Mouse (Mus musculus) cortical plate, adult 2 months (tissue): ENCODE data around the gene Cdk16. TPM values are rescaled to one million over a fixed set of nuclear protein-coding genes. Genes with fewer than 3 reads are reported as not detected.
"Not testable (repeated sequence)": the region's sequence is repeated elsewhere in the genome, so short reads cannot be mapped to it uniquely, and the experiment has no call there.

Experiments used
- H3K27ac ChIP-seq: fragments of 200-500 bp; 2 replicates; pipeline ENCODE4 v1.5.1; 2012; ENCODE audit warnings: low read length, control low read depth, inconsistent platforms; ENCODE audit not compliant: insufficient read depth
- H3K4me1 ChIP-seq: fragments of 200-500 bp; 2 replicates; pipeline ENCODE4 v1.6.1; 2011; ENCODE audit warnings: low read length; ENCODE audit not compliant: control insufficient read depth, insufficient read depth
- H3K4me3 ChIP-seq: fragments of 200-500 bp; 2 replicates; pipeline ENCODE4 v1.5.1; 2011; ENCODE audit warnings: mild to moderate bottlenecking, low read length, control low read depth; ENCODE audit not compliant: insufficient read depth
- CTCF ChIP-seq: fragments of 200-500 bp; IDR thresholded peaks from 2 replicates; pipeline ENCODE4 v1.5.1; 2011; ENCODE audit warnings: mild to moderate bottlenecking, control low read depth, low read length; ENCODE audit not compliant: insufficient read depth; ENCODE audit errors: extremely low read depth
- POLR2A ChIP-seq: fragments of 200-500 bp; IDR thresholded peaks from 2 replicates; pipeline ENCODE4 v1.6.1; 2011; ENCODE audit warnings: mild to moderate bottlenecking, low read length, control low read depth; ENCODE audit not compliant: insufficient read depth; ENCODE audit errors: extremely low read depth
- polyA plus RNA-seq: library from polyadenylated mRNA; depleted of rRNA; stranded (reverse); fragments of >200 nt; gene quantifications from 2 replicates; pipeline ENCODE4 v1.2.3, GENCODE M21; 2012; rRNA removed

The Cdk16 gene
- polyA plus RNA-seq, 1 experiment, result 477 TPM

DNA sequence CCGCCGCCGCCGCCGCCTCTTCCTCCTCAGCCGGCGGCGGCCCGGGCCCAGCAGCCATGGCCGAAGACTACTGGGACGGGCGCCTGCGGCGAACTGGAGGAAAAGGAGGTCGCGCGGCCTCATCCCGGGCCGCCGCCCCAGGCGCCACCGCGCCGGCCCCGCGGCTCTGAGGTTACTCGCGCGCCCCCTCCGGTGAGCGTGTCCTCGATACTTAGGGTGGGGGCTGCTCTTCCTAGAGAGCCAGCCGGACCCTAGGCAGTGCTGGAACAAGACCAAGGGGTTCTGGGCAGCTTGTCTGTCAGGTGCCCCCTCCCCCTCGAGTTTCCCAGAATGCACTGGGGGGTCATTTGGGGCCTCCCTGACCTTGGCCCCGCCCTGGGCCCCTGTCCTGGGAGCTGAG, 861 bp downstream of the Cdk16 start:
- Histone ChIP-seq H3K27ac (peak overlapping the region; percentile 94), H3K4me3 (peak overlapping the region; percentile 72), H3K4me1 (no peaks in the 10 kb centered on the region; the same call in 1 of the 2 replicates)
- TF ChIP-seq POLR2A, result no peak
- no peak for TF ChIP-seq CTCF

DNA sequence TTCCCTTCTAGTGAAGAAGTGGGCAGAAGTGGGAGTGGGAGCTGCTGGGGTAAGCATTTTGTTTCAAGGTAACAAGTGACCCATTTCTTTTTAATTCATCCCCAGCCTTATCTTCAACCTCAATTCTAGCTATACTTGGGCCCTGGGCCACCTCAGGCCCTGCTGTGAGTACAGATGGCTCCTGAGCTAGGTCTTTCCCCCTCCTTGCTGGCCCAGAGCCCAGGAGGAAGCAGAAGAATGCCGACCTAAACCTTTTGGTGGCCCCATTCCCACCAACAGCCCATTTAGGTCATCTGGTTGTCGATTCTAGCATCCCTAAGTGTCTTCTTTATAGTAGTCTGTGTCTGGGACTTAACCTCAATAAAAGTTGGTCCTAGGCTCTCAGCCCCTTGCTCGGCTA, 3.8 kb downstream of the Cdk16 start:
- Histone ChIP-seq H3K4me3 (no peak overlapping the region), H3K27ac (no peak overlapping the region), H3K4me1 (no peaks in the 10 kb centered on the region; the same call in 1 of the 2 replicates)
- TF ChIP-seq POLR2A (no peak), CTCF (no peak)

DNA sequence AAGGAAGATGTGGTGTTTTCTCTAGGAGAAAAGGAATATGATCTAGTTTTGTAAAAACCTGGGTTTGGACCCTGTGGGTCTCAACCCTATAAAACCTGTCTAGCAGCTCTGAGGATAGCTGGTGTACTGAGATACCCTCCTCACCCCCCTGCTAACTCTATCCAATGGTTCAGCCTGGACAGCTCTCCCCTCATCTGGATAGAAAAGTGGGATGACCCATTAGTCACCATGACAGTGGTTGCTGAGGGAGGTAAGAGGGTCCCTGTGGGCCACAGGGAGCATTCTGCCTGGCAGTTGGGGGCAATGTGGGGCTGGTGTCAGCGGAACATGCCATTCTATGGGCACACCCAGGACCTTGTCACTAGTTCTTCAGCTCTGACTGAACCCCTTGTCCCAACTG, 4.9 kb downstream of the Cdk16 start:
- no peak for TF ChIP-seq POLR2A
- TF ChIP-seq CTCF, result no peak

DNA sequence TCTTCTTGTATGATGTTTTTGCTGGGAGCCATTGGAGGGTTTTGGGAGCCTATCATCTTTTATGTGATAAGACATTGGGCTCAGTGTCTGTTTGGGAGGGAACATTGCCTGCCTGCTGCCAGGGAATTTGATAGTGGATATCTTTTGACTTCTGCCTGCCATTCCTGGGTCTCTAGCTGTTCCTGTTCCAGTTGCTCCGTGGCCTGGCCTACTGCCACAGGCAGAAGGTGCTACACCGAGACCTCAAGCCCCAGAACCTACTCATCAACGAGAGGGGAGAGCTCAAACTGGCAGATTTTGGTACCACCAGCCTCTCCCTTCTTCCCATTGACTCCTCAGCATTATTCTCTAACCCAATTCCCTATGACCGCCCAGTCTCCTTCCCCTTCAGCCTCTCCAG, 8.1 kb downstream of the Cdk16 start:
- no peak for TF ChIP-seq CTCF
- no peak for TF ChIP-seq POLR2A

More for the DNA sequence above, 4.9 kb downstream of the Cdk16 start:
- Histone ChIP-seq H3K4me3 (no peak overlapping the region), H3K27ac (no peak overlapping the region), H3K4me1 (no peaks in the 10 kb centered on the region; the same call in 1 of the 2 replicates)

DNA sequence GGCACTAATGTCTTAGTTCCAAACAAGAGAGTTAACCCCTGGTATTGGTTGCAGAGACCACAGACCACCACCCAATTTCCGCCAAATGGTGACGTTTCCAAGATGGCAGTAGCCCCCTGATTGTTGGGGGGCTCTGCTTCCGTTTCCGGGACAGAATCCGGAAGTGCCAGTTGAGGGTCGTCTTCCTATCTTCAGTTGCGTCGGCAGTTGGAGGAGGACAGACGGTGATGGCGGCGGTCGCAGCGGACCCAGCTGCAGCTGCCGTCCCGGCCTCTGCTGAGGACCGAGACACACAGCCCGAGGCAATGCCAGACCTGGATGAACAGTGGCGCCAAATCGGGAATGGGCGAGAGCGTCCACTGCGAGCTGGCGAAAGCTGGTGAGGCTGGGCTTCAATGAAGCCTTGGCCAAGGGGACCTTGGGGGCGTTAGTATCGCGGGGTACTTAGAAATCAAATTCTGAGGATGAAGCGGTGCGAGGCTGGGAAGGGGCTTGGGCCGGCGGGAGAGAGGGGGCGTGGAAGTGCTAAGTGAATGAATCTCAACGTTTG, 16.1 kb downstream of the Cdk16 start, which contains the start of gene Usp11:
Gene Usp11 (plus strand): TSS at position 166 of the 550 bp plus-strand sequence.
- H3K4me3 ChIP-seq, result peak within 1 kb of the TSS; percentile 68
- peak; percentile 69 for TF ChIP-seq POLR2A
- no peak for TF ChIP-seq CTCF
- H3K27ac ChIP-seq, result peak within 1 kb of the TSS; percentile 73
- H3K4me1 ChIP-seq, result no peaks in the 10 kb centered on the region

More for the DNA sequence above, 8.1 kb downstream of the Cdk16 start:
- Histone ChIP-seq H3K27ac (no peak overlapping the region), H3K4me3 (no peak overlapping the region), H3K4me1 (no peaks in the 10 kb centered on the region; the same call in 1 of the 2 replicates)

DNA sequence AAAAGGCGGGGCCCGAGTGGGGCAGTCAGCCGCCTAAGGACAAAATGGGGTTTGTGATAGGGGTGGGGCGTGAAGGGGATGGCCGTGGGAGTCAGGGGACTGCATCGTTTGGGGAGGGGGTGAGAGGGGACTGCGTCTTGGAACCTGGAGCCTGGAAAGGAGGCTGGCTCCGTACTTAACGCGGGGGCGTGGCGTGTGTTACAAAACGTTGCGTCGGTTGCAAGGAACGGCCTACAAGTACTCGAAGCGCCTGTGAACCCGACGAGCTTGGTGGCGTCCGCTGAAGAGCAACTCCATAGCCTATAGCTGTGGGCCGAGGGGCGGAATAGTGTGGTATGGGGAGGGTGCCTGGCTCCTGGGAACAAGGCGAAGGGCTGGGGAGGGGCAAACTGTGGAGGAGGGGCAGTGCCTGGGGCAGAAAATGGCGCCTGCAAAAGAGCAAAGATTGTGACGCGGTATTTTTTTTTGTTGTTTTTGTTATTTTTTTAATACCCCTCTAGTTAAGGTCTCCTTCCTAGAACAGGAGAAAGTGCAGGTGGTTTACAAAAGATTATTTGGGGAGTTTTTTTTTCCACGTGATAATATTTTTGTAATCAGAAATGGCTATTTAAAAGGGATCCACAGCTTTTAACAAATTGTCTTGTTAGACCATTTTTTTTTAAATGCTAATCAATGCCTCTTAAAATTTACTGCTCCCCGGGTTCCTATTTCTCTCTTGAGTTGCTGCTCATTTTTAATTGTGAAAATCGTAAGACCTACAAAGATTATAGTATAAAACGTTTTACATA, 16.7 kb downstream of the Cdk16 start:
- TF ChIP-seq CTCF (no peak), POLR2A (peak; percentile 63; the same call in 1 of the 2 replicates)
- Histone ChIP-seq H3K4me3 (peak overlapping the region; percentile 68), H3K27ac (peak overlapping the region; percentile 73; the same call in 1 of the 2 replicates), H3K4me1 (no peaks in the 10 kb centered on the region)

DNA sequence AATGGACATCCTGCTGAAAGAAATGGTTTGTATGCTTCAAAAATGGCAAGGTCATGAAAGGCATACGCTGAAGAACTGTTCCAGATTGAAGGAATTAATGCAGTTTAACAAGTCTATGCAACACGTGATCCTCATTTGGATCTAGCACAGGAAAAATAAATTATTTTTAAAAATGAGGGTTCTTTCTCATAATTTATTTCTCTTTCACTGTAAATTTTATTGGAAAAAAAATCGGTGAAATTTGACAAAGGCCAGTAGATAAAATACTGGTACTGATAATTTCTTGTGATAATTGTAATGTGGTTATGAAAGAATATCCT, 17.3 kb downstream of the Cdk16 start:
- H3K27ac ChIP-seq, result no peak overlapping the region
- TF ChIP-seq POLR2A, result no peak
- no peak for TF ChIP-seq CTCF
- peak overlapping the region; percentile 68; the same call in 1 of the 2 replicates for H3K4me3 ChIP-seq
- H3K4me1 ChIP-seq, result no peaks in the 10 kb centered on the region

DNA sequence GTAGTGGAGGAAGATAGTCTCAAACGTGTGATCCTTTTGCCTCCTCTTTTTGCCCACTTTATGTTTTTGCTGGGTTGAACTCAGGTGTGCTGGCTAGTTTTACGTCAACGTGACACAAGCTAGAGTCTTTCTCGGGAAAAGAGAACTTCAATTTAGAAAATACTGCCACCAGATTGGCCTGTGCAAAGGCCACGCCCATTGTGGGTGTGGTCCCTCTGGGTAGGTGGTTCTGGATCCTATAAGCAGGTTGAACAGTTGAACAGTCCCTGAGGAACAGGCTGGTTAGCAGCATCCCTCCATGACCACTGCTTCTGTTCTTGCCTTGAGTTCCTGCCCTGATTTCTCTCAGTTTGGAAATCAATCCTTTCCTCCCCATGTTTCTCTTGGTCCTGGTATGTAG, 40.9 kb downstream of the Cdk16 start:
- TF ChIP-seq POLR2A (no peak), CTCF (no peak)
- no peak overlapping the region for H3K27ac ChIP-seq
- H3K4me3 ChIP-seq, result no peak overlapping the region
- H3K4me1 ChIP-seq, result no peaks in the 10 kb centered on the region

DNA sequence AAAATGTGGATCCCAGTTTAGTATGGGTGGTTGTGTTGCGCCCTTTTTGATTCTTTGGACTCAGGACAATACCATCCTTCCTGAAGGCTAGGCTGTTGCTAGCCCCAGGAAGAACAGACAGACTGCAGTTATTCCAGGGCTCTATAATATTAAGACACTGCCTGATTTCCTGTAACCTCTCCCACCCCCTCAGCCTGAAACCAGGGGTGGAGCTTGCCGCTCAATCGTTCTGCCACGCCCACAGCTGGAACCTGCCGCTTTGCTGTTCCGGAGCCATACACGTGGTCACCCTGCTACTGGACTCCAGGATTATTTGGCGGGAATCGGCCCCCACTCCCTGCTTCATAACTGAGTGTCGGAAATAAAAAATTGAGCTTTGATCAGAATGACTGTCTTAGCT, 42.3 kb downstream of the Cdk16 start:
- not testable (repeated sequence) for H3K4me1 ChIP-seq, H3K27ac ChIP-seq, H3K4me3 ChIP-seq

DNA sequence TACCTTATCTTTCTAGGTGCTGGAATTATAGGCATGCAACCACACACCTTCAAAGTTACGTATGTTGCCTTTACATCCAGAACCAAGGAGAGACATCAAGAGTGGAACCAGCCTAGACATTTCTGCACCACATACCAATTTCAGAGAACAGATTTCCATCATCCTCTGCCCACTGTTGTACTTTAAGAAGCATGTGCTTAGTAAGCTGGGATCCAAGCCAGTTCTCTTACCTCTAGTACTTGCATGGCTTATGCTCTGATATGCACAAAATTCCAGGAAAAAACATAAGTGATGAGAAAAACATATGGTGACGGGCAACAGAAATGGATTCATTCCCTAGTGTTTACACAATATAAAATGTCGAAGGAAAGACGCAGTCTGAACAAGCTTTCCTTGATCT, 48.7 kb downstream of the Cdk16 start:
- Histone ChIP-seq H3K4me1 (no peaks in the 10 kb centered on the region), H3K4me3 (no peak overlapping the region), H3K27ac (no peak overlapping the region)
- TF ChIP-seq POLR2A (no peak), CTCF (no peak)

DNA sequence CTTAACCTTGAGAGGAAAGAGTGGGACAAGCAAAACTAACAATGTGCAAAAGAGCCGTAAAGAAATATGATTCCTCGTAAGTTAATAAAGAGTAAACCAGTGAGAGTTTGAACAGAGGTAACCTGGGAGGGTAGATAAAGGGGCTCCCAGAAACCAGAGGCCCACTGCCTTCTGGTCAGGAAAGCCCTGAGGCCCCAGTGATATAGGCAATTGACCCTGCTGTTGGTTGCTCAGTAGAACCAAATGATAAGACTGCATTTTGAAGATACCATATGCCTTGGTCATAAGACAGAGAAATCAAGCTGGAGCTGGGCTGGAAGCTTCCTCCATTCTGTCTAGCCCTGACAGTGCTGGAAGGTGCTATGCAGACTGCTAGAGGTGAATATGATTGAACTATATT, 61.1 kb downstream of the Cdk16 start:
- Histone ChIP-seq H3K27ac (no peak overlapping the region), H3K4me1 (no peaks in the 10 kb centered on the region), H3K4me3 (no peak overlapping the region)
- TF ChIP-seq CTCF (no peak), POLR2A (no peak)

Other genes starting within 250 kb of the Cdk16 start
- gene Rgn, start 138.2 kb upstream of the Cdk16 start, polyA plus RNA-seq, result 0.15 and 0.17 TPM in 2 replicates
- gene Rbm10, start 70.5 kb upstream of the Cdk16 start, polyA plus RNA-seq, result 52.9 and 54.3 TPM in 2 replicates
- gene Ndufb11, start 70.3 kb upstream of the Cdk16 start, polyA plus RNA-seq, result 196 and 210 TPM in 2 replicates
- 254 and 256 TPM in 2 replicates for gene Uba1, start 29.6 kb upstream of the Cdk16 start, polyA plus RNA-seq
- gene Usp11, start 16.0 kb downstream of the Cdk16 start, polyA plus RNA-seq, result 95.7 and 99.6 TPM in 2 replicates
- gene Araf, start 109.9 kb downstream of the Cdk16 start, polyA plus RNA-seq, result 200 and 204 TPM in 2 replicates
- gene Timp1, start 182.2 kb downstream of the Cdk16 start, polyA plus RNA-seq, result 0.68 and 1.5 TPM in 2 replicates
- 295 and 303 TPM in 2 replicates for gene Syn1, start 233.1 kb downstream of the Cdk16 start, polyA plus RNA-seq
- 18.4 and 22.0 TPM in 2 replicates for gene Cfp, start 243.6 kb downstream of the Cdk16 start, polyA plus RNA-seq